Mouse (Mus musculus): ENCODE results near the gene Hist1h4b. TPM values are rescaled to one million over a fixed set of nuclear protein-coding genes. Genes with fewer than 3 reads are reported as not detected.
A peak's percentile ranks its signal among the peaks of the same experiment; 100 is the strongest.
"Not testable (repeated sequence)": the region's sequence is repeated elsewhere in the genome, so short reads cannot be mapped to it uniquely, and the experiment has no call there.

Hist1h4b gene
- polyA plus RNA-seq, 1 experiment from 2014 or later, result 5.5 TPM

DNA sequence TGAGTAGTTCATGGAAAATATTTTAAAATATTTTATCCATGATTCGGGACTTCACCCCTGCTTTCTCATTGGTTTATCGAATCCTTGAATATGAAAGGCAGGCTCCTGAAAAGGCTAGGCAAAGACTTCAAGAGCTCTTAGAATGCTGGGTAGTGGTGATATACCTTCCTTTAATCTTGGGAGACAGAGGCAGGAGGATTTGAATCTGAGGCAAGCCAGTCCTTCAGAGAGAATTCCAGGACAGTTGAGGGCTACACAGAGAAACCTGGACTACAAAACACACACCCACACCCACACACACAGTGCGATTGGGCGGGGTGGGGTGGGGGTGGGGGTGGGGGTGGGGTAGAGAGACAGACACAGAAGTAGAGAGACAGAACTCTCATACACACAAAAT is 8.9 kb upstream of the Hist1h4b start:
- Histone ChIP-seq H3K4me2 (peak overlapping the region; percentile 67), H3K27ac (peak overlapping the region; percentile 99), H3K9ac (peak overlapping the region; percentile 77), H3K4me3 (replicated peaks) (peak overlapping the region; percentile 59), H3K9me3 (replicated peaks) (no peaks in the 10 kb centered on the region), H3K4me1 (replicated peaks) (peaks cover 50% of the 10 kb centered on the region), H3K27me3 (no peaks in the 10 kb centered on the region), H3K36me3 (no peaks in the 10 kb centered on the region)
- WGBS (ENCODE audit: insufficient replicate concordance), result 8% methylated on average over 4 of the region's 4 CpGs
- DNase-seq, result no peak
- ATAC-seq (ENCODE audit: low read depth), result no peak

DNA sequence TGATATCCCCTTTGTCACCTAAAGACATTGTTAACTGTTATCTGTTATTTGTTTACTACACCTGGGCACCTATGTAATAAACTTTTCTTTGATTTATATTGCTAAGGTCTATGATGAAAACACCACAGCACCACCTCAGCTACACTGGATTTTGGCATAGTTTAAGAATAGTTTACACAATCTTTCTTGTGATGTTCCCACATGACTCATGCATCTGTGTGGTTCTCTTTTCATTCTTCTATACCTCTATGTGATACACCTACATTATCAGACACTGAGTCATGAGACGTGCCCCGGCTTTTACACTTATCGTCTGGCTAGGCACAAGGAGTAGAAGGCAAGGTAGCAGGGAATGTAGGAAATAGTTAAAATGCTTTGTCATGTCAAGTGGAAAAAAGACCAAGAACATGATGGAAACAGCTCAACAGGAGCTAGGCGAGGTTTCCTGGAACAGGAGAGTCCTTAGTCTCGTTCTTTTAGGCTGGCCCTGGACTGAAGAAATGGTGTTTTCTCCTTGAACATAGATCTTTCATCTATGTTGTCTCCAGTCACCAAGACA is 7.2 kb upstream of the Hist1h4b start:
- Histone ChIP-seq H3K4me1 (replicated peaks) (peaks cover 47% of the 10 kb centered on the region), H3K4me3 (replicated peaks) (no peak overlapping the region), H3K9me3 (replicated peaks) (no peaks in the 10 kb centered on the region), H3K27ac (peak overlapping the region; percentile 99), H3K36me3 (no peaks in the 10 kb centered on the region), H3K27me3 (no peaks in the 10 kb centered on the region), H3K4me2 (no peak overlapping the region), H3K9ac (peak overlapping the region; percentile 50)
- DNase-seq, result no peak
- no peak for ATAC-seq (ENCODE audit: low read depth)
- WGBS (ENCODE audit: insufficient replicate concordance), result 82% methylated on average over 5 of the region's 5 CpGs

DNA sequence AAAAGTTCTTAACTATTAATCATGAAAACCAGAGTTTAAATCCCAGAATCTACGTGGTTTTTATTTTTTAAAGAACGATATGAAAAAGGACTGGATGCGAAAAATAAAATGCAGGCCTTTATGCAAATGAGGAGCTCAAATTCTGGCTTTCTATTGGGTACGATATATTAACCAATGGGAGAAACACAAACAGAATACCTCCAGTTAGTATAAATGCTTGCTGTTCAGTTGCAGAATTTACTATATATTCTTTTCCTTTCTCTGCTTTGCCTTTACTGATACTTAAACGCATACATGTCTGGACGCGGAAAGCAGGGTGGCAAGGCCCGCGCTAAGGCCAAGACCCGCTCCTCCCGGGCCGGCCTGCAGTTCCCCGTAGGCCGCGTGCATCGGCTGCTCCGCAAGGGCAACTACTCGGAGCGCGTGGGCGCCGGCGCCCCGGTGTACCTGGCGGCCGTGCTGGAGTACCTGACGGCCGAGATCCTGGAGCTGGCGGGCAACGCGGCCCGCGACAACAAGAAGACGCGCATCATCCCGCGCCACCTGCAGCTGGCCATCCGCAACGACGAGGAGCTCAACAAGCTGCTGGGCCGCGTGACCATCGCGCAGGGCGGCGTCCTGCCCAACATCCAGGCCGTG is 5.9 kb upstream of the Hist1h4b start, which contains the start of gene Hist1h2ab:
Hist1h2ab (plus strand) TSS at position 288 of the 639 bp plus-strand sequence.
- peak; percentile 77 for DNase-seq
- ATAC-seq (ENCODE audit: low read depth), result peak; percentile 44
- Histone ChIP-seq H3K9ac (peak within 1 kb of the TSS; percentile 80), H3K4me1 (replicated peaks) (peaks cover 56% of the 10 kb centered on the region), H3K27ac (peak within 1 kb of the TSS; percentile 99), H3K4me2 (peak within 1 kb of the TSS; percentile 63), H3K4me3 (replicated peaks) (peak within 1 kb of the TSS; percentile 53)
- not testable (repeated sequence) for H3K27me3 ChIP-seq; H3K36me3 ChIP-seq; H3K9me3 ChIP-seq (replicated peaks)
- WGBS (ENCODE audit: insufficient replicate concordance), result under 1% methylated on average over 29 of the region's 47 CpGs

DNA sequence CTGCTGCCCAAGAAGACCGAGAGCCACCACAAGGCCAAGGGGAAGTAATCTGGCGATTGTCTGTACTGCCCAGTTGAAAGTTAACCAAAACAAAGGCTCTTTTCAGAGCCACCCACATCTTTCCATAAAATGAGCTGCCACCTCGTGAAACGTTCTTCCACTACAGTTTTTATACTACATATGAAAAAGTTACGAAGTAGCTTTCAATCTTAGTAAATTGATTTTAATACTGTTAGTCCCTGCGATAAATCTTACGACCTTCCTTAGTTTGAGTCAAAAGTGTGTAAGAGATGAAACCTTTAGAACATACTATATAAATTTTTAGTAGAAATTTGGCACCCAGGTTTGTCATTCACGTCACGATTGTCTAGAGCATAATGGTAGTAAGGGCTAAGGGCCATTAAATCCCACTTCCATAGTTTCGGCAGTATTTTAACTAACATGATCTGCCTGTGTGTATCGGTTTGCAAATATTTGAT is 5.3 kb upstream of the Hist1h4b start:
- no peaks in the 10 kb centered on the region for H3K9me3 ChIP-seq (replicated peaks)
- no peaks in the 10 kb centered on the region for H3K36me3 ChIP-seq
- under 1% methylated on average over 11 of the region's 11 CpGs for WGBS (ENCODE audit: insufficient replicate concordance)
- H3K27ac ChIP-seq, result peak overlapping the region; percentile 99
- no peaks in the 10 kb centered on the region for H3K27me3 ChIP-seq
- peak overlapping the region; percentile 63 for H3K4me2 ChIP-seq
- H3K9ac ChIP-seq, result peak overlapping the region; percentile 80
- DNase-seq, result peak; percentile 50
- ATAC-seq (ENCODE audit: low read depth), result peak; percentile 5; the same call in 1 of the 2 replicates
- H3K4me1 ChIP-seq (replicated peaks), result peaks cover 60% of the 10 kb centered on the region
- H3K4me3 ChIP-seq (replicated peaks), result peak overlapping the region; percentile 53

DNA sequence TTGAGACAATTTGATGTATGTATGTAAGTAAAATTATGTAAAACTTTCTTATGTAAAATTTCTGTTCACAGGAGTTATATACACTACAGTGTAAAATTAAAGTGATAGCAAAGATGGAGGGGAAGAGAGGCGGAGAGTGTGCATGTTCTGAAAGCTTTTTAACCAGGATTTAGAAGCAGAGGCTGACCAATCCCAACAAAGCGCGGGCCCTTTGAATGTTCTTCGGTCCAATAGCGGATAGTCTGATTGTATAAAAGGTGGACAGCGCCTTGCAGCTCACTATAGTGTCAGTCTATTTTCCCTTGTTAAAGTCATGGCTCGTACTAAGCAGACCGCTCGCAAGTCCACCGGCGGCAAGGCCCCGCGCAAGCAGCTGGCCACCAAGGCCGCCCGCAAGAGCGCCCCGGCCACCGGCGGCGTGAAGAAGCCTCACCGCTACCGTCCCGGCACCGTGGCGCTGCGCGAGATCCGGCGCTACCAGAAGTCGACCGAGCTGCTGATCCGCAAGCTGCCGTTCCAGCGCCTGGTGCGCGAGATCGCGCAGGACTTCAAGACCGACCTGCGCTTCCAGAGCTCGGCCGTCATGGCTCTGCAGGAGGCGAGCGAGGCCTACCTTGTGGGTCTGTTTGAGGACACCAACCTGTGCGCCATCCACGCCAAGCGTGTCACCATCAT is 4.6 kb upstream of the Hist1h4b start, which contains the start of gene Hist1h3b:
Hist1h3b (plus strand) TSS at position 201 of the 675 bp plus-strand sequence.
- WGBS (ENCODE audit: insufficient replicate concordance), result under 1% methylated on average over 20 of the region's 47 CpGs
- DNase-seq (peak; percentile 89), ATAC-seq (ENCODE audit: low read depth) (peak; percentile 79)

DNA sequence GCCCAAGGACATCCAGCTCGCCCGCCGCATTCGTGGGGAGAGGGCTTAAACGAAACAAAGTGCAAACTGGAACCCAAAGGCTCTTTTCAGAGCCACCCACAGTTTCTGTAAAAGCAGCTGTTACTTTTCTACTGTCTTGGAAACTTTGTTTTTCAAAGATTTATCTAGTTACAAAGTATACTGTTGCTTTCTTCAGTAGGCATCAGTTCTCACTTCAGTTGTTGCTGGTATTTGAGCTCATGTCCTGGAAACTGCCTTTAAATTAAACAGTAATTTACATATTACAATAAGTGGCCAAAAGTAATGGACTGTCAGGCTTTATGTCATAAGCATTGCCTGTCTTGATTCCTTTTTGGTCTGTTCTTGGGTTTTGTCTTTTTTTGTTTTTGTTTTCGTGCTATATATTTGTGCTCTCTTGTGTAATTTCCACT is 4.1 kb upstream of the Hist1h4b start:
- H3K27ac ChIP-seq, result peak overlapping the region; percentile 97
- H3K27me3 ChIP-seq, result no peaks in the 10 kb centered on the region
- H3K9ac ChIP-seq, result peak overlapping the region; percentile 85
- peak overlapping the region; percentile 56 for H3K4me3 ChIP-seq (replicated peaks)
- no peaks in the 10 kb centered on the region for H3K9me3 ChIP-seq (replicated peaks)
- 3% methylated on average over 6 of the region's 6 CpGs for WGBS (ENCODE audit: insufficient replicate concordance)
- H3K36me3 ChIP-seq, result no peaks in the 10 kb centered on the region
- ATAC-seq (ENCODE audit: low read depth) (no peak), DNase-seq (no peak)
- H3K4me1 ChIP-seq (replicated peaks), result peaks cover 56% of the 10 kb centered on the region
- peak overlapping the region; percentile 70 for H3K4me2 ChIP-seq

More for the DNA sequence above, 4.6 kb upstream of the Hist1h4b start, which contains the start of gene Hist1h3b:
- H3K36me3 ChIP-seq; H3K27me3 ChIP-seq; H3K9me3 ChIP-seq (replicated peaks): not testable (repeated sequence)
- peak within 1 kb of the TSS; percentile 99 for H3K27ac ChIP-seq
- peaks cover 57% of the 10 kb centered on the region for H3K4me1 ChIP-seq (replicated peaks)
- H3K4me3 ChIP-seq (replicated peaks), result peak within 1 kb of the TSS; percentile 56
- H3K9ac ChIP-seq, result peak within 1 kb of the TSS; percentile 85
- H3K4me2 ChIP-seq, result peak within 1 kb of the TSS; percentile 70

DNA sequence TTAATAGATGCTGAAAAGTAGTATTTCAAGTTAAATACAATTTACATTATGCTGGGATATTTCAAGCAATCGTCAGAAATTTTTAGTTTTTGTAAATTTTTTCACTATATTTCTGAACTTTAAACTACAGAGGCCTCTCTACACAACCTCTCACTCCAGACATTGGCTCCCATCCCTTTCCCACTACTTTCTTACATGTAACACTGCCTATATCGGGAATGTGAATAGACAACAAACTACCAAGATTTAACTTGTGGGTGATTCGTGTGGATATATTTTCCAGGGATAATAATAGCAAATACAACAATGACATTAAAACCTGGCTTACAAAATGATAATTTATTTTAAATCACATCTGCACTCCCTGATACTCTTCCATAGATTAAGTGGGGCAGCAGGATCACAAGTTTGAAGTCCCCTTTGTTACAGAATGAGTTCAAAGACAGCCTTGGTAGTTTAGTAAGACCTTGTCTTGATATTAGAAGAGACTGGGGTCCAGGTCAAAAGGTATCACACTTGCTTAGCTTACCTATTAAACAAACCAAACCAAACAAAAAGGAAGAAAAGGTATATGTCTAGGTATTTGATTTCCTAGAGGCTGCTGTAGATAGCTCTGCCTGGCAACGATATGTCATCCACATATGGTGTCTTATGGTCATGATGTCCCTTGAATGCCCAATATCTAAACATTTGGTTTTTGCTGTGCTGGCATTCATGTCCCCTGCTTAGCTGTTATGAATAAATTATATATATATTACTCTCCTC is 3.3 kb upstream of the Hist1h4b start:
- no peaks in the 10 kb centered on the region for H3K36me3 ChIP-seq
- DNase-seq (no peak), ATAC-seq (ENCODE audit: low read depth) (no peak)
- H3K4me1 ChIP-seq (replicated peaks), result peaks cover 55% of the 10 kb centered on the region
- H3K27ac ChIP-seq, result peak overlapping the region; percentile 97
- peak overlapping the region; percentile 85 for H3K9ac ChIP-seq
- H3K4me3 ChIP-seq (replicated peaks), result peak overlapping the region; percentile 56
- no peaks in the 10 kb centered on the region for H3K27me3 ChIP-seq
- H3K4me2 ChIP-seq, result peak overlapping the region; percentile 70
- H3K9me3 ChIP-seq (replicated peaks), result no peaks in the 10 kb centered on the region
- 52% methylated on average over 4 of the region's 4 CpGs for WGBS (ENCODE audit: insufficient replicate concordance)

DNA sequence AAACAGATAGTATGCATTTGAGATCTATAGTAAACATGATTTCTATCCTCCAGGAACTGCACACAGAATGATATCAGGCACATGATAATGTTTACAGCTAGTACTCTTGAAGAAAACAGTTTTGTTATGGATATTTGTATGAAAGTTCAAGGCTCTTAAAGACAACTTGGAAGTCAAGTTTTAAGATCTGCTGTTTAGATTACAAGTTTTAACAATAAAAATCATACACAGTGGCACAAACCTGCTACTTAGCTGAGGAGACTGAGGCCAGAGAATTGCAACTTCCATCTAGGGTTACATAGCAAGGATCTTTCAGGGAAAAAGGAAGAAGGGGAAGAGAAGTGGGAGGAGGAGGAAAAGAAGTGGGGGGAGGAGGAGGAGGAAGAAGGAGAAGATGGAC is 1.8 kb upstream of the Hist1h4b start:
- Histone ChIP-seq H3K27ac (peak overlapping the region; percentile 88), H3K9me3 (replicated peaks) (no peaks in the 10 kb centered on the region), H3K4me3 (replicated peaks) (no peak overlapping the region), H3K9ac (peak overlapping the region; percentile 40), H3K27me3 (no peaks in the 10 kb centered on the region), H3K4me1 (replicated peaks) (peaks cover 59% of the 10 kb centered on the region), H3K36me3 (no peaks in the 10 kb centered on the region), H3K4me2 (no peak overlapping the region)
- DNase-seq (no peak), ATAC-seq (ENCODE audit: low read depth) (no peak)

DNA sequence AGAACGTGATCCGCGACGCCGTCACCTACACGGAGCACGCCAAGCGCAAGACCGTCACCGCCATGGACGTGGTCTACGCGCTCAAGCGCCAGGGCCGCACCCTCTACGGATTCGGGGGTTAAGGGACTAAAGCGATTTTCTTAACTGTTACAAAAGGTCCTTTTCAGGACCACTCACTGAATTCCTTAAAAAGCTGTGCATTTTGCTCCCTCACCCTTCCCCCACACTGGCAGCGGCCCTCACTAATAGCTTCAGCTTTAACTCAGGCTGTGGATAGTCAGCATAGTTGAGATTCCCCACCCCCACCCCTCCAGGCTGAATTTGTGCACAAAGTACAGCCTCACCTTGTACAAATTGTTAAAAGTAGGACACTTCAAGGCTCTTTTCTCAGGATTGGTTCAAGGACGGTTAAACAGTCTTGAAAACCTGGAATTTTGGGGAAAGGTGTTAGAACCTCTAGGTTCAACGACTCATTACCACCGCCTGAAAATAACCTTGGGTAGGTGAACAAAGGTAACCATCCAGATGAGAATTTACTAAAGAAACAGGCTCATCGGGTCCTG is 479 bp downstream of the Hist1h4b start:
- Histone ChIP-seq H3K27me3 (no peaks in the 10 kb centered on the region), H3K4me1 (replicated peaks) (peaks cover 65% of the 10 kb centered on the region), H3K9me3 (replicated peaks) (no peaks in the 10 kb centered on the region), H3K27ac (peak overlapping the region; percentile 98), H3K36me3 (no peaks in the 10 kb centered on the region), H3K4me2 (peak overlapping the region; percentile 72), H3K9ac (peak overlapping the region; percentile 78), H3K4me3 (replicated peaks) (peak overlapping the region; percentile 52)
- WGBS (ENCODE audit: insufficient replicate concordance), result 1% methylated on average over 13 of the region's 23 CpGs
- ATAC-seq (ENCODE audit: low read depth) (peak; percentile 10), DNase-seq (peak; percentile 74)

DNA sequence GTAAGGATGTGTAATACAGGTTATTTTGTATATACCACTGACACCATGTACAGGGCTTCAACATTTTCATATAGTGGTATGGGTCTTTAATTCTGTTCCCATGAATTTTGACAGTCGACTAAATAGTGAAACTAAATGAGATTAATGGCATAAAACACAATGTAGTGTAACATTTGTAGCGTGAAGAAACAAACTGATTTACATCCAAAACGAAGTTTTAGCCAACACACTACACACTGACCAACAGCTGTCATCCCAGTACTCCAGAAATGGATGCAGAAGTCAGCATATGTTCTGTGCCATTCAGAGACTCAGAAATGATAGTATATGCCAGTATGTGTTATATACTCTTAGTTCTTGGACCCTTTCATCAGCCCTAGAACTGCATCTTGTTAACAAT is 1.1 kb downstream of the Hist1h4b start:
- H3K4me2 ChIP-seq, result peak overlapping the region; percentile 55
- WGBS (ENCODE audit: insufficient replicate concordance), result 33% methylated on average over 3 of the region's 3 CpGs
- no peaks in the 10 kb centered on the region for H3K27me3 ChIP-seq
- peak overlapping the region; percentile 78 for H3K9ac ChIP-seq
- no peaks in the 10 kb centered on the region for H3K36me3 ChIP-seq
- ATAC-seq (ENCODE audit: low read depth) (no peak), DNase-seq (no peak)
- peak overlapping the region; percentile 52 for H3K4me3 ChIP-seq (replicated peaks)
- peak overlapping the region; percentile 98 for H3K27ac ChIP-seq
- H3K4me1 ChIP-seq (replicated peaks), result peaks cover 66% of the 10 kb centered on the region
- H3K9me3 ChIP-seq (replicated peaks), result no peaks in the 10 kb centered on the region

Data from liver, embryonic 13.5 days (tissue).